29 mouse cellular contexts compared by ENCODE assay signal in the genomic region with DNA sequence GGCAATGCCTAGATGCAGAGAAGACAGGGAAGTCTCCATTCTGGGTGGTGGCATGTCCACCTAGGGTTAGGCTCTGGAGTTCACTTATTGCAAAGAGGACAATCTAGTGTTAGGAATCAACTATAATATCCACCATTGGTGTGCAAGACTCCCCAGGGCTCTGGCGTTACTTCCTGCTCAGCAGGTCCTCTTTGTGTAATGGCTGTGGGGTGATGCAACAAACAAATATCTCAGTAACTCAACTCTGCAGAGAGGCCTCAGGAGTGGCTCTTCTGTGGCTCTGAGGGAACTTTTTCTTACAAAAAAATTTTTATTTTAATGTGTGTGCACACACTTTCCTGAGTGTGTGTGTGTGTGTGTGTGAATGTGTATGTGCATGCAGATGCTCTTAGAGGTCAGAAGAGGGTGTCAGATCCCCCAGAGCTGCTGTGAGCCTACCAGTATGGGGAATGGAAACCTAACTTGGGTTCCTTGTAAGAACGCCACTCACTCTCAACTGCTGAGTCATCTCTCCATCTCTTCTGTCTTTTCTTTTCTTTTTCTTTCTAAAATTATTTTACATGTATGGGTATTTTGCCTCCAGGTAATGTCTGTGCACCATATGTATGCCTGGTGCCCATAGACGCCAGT. TPM values are rescaled to one million over a fixed set of nuclear protein-coding genes. Genes with fewer than 3 reads are reported as not detected.
DNase-seq lines count a peak whose midpoint lies in the region; ATAC-seq and TF ChIP-seq lines count a peak whose summit lies in the region.
"Had no signal": no experiment of that assay in that cellular context is flagged by ENCODE, and none has a peak within 500 bp of the region (broad histone marks: within the 10 kb centered on the region; RNA-seq: fewer than 3 reads in every experiment).

No protein-coding gene starts in this region.

- H3K9ac ChIP-seq in lung, postnatal 0 days (replicated peaks; ENCODE audit: low read depth), result no peak overlapping the region
- H3K9ac ChIP-seq in forebrain, embryonic 11.5 days (ENCODE audit: low read length), result no peak overlapping the region
- H3K9ac ChIP-seq: embryonic facial prominence, embryonic 12.5 days; heart, embryonic 15.5 days; intestine, embryonic 15.5 days; limb, embryonic 15.5 days; lung, embryonic 14.5 days; midbrain, embryonic 12.5 days had no signal

- DNase-seq in lung, postnatal 0 days (ENCODE audit: low spot score), result peak; percentile 66
- no peak for DNase-seq in lung, adult 2 months
- DNase-seq in spleen, postnatal 4 days (ENCODE audit: low spot score in 2 of 2), result no peak
- no peak for DNase-seq in forebrain, embryonic 11.5 days (ENCODE audit: low spot score)
- no peak for DNase-seq in urinary bladder, postnatal 4 days (ENCODE audit: low spot score in 2 of 2)
- DNase-seq: adrenal gland, adult 8-10 months; cerebellum, adult 11-12 months; cerebellum, adult 9-11 months; embryo, embryonic 11 days; kidney, adult 2 months; kidney, postnatal 4 days; layer of hippocampus, postnatal 36 days; lung, embryonic 14.5 days; right cerebral cortex, postnatal 4 days had no signal

- no peak overlapping the region for H3K4me2 ChIP-seq in lung, postnatal 0 days (replicated peaks; ENCODE audit: low read depth, low read length)
- no peak overlapping the region for H3K4me2 ChIP-seq in forebrain, embryonic 11.5 days (ENCODE audit: low read depth, low read length, severe bottlenecking)
- H3K4me2 ChIP-seq: embryonic facial prominence, embryonic 12.5 days; heart, embryonic 15.5 days; intestine, embryonic 15.5 days; limb, embryonic 15.5 days; lung, embryonic 14.5 days; midbrain, embryonic 12.5 days had no signal

- TF ChIP-seq EP300 in lung, postnatal 0 days (IDR thresholded peaks at IDR 0.05), result no peak

- no peaks in the 10 kb centered on the region for H3K36me3 ChIP-seq in lung, postnatal 0 days (ENCODE audit: insufficient read depth, low read length)
- H3K36me3 ChIP-seq in forebrain, embryonic 11.5 days (ENCODE audit: control insufficient read depth, insufficient read depth, low read length), result no peaks in the 10 kb centered on the region
- H3K36me3 ChIP-seq: embryonic facial prominence, embryonic 12.5 days; forebrain, embryonic 10.5 days; G1E; heart, embryonic 10.5 days; heart, embryonic 15.5 days; intestine, embryonic 15.5 days; limb, embryonic 10.5 days; limb, embryonic 15.5 days; midbrain, embryonic 12.5 days had no signal

- no peak for TF ChIP-seq POLR2A in lung, adult 2 months (IDR thresholded peaks at IDR 0.05; ENCODE audit: borderline replicate concordance, extremely low read depth, low read depth, low read length)
- TF ChIP-seq POLR2A in bone marrow macrophage, adult 2 months (IDR thresholded peaks at IDR 0.05; ENCODE audit: borderline replicate concordance, low read depth, low read length), result no peak

- ATAC-seq in lung, postnatal 0 days, result peak; percentile 47; the same call in 1 of the 2 replicates
- ATAC-seq in granulocyte monocyte progenitor cell, adult 5-6 weeks (replicated peaks; ENCODE audit: poor library complexity, severe bottlenecking), result peak; percentile 97
- 0 out of 2 replicates have a peak, but pooled peaks have one; percentile 36 for ATAC-seq in neutrophil, adult 5-6 weeks (ENCODE audit: extremely low read depth, insufficient number of reproducible peaks, low FRiP score, poor library complexity, severe bottlenecking)
- no peak for ATAC-seq in forebrain, embryonic 11.5 days (replicated peaks; ENCODE audit: low FRiP score)
- ATAC-seq: forebrain, embryonic 16.5 days; hindbrain, embryonic 16.5 days; intestine, embryonic 15.5 days had no signal

- no peaks in the 10 kb centered on the region for H3K27me3 ChIP-seq in lung, postnatal 0 days (replicated peaks; ENCODE audit: insufficient read depth, low read length)
- H3K27me3 ChIP-seq in forebrain, embryonic 11.5 days (ENCODE audit: control insufficient read depth, insufficient read depth, low read length), result no peaks in the 10 kb centered on the region
- H3K27me3 ChIP-seq: embryonic facial prominence, embryonic 12.5 days; heart, embryonic 15.5 days; intestine, embryonic 15.5 days; limb, embryonic 15.5 days; megakaryocyte, embryonic 14.5 days; midbrain, embryonic 12.5 days had no signal

- no peak overlapping the region for H3K4me3 ChIP-seq in lung, postnatal 0 days (ENCODE audit: low read depth, low read length)
- no peak overlapping the region for H3K4me3 ChIP-seq in lung, adult 2 months (replicated peaks; ENCODE audit: extremely low read depth, low read depth, low read length)
- H3K4me3 ChIP-seq in bone marrow macrophage, adult 2 months (ENCODE audit: insufficient read depth, low read length), result no peak overlapping the region
- no peak overlapping the region for H3K4me3 ChIP-seq in forebrain, embryonic 11.5 days (ENCODE audit: low read depth, low read length)
- H3K4me3 ChIP-seq: embryonic facial prominence, embryonic 12.5 days; forebrain, embryonic 10.5 days; heart, embryonic 10.5 days; heart, embryonic 15.5 days; intestine, embryonic 15.5 days; limb, embryonic 10.5 days; limb, embryonic 15.5 days; midbrain, embryonic 12.5 days had no signal

- peak overlapping the region; percentile 28; the same call in 1 of the 2 replicates for H3K27ac ChIP-seq in lung, postnatal 0 days (ENCODE audit: low read length)
- H3K27ac ChIP-seq in bone marrow macrophage, adult 2 months (ENCODE audit: insufficient read depth, low read depth, low read length), result peak overlapping the region; percentile 45
- H3K27ac ChIP-seq in forebrain, embryonic 11.5 days (ENCODE audit: low read depth, low read length), result no peak overlapping the region
- H3K27ac ChIP-seq: embryonic facial prominence, embryonic 12.5 days; forebrain, embryonic 10.5 days; heart, embryonic 10.5 days; heart, embryonic 15.5 days; intestine, embryonic 15.5 days; limb, embryonic 10.5 days; limb, embryonic 15.5 days; midbrain, embryonic 12.5 days had no signal

- 79% methylated on average over 3 of the region's 3 CpGs for WGBS in lung, postnatal 0 days
- WGBS in lung, adult 2 months, result 80% methylated on average over 3 of the region's 3 CpGs
- 87% methylated on average over 3 of the region's 3 CpGs for WGBS in forebrain, embryonic 11.5 days

- no peaks in the 10 kb centered on the region for H3K9me3 ChIP-seq in lung, postnatal 0 days (ENCODE audit: low read length)
- H3K9me3 ChIP-seq in forebrain, embryonic 11.5 days (ENCODE audit: control insufficient read depth, low read length), result no peaks in the 10 kb centered on the region
- H3K9me3 ChIP-seq: embryonic facial prominence, embryonic 12.5 days; forebrain, embryonic 10.5 days; G1E; heart, embryonic 10.5 days; heart, embryonic 15.5 days; intestine, embryonic 15.5 days; limb, embryonic 10.5 days; limb, embryonic 15.5 days; midbrain, embryonic 12.5 days had no signal

- no peak for TF ChIP-seq CTCF in lung, postnatal 0 days (IDR thresholded peaks at IDR 0.05)
- TF ChIP-seq CTCF in lung, adult 2 months (IDR thresholded peaks at IDR 0.05; ENCODE audit: insufficient read depth, low read length), result no peak
- no peak for TF ChIP-seq CTCF in bone marrow macrophage, adult 2 months (IDR thresholded peaks at IDR 0.05; ENCODE audit: low read depth, low read length)

- peaks cover 4% of the 10 kb centered on the region; the same call in 1 of the 2 replicates for H3K4me1 ChIP-seq in lung, postnatal 0 days (ENCODE audit: insufficient read depth, low read depth, low read length)
- peaks cover 4% of the 10 kb centered on the region; the same call in 1 of the 2 replicates for H3K4me1 ChIP-seq in lung, adult 2 months (ENCODE audit: control insufficient read depth, insufficient read depth, low read length)
- H3K4me1 ChIP-seq in bone marrow macrophage, adult 2 months (ENCODE audit: control insufficient read depth, insufficient read depth, low read length), result peaks cover 18% of the 10 kb centered on the region
- H3K4me1 ChIP-seq in forebrain, embryonic 11.5 days (replicated peaks; ENCODE audit: control insufficient read depth, insufficient read depth, low read length), result no peaks in the 10 kb centered on the region
- H3K4me1 ChIP-seq: embryonic facial prominence, embryonic 12.5 days; forebrain, embryonic 10.5 days; heart, embryonic 10.5 days; intestine, embryonic 15.5 days; limb, embryonic 10.5 days; midbrain, embryonic 12.5 days had no signal

RNA-seq across cellular contexts. Expression of a gene that starts 9.9 kb away (rescaled TPM):
- polyA plus RNA-seq in lung, postnatal 0 days (2015; fragmentation: Nextera tagmentation; extraction: Ambion mirVana), result 15.6 and 20.2 TPM in 2 replicates
- 19.6 and 20.4 TPM in 2 replicates for polyA plus RNA-seq in lung, adult 2 months (2012; rRNA removed)
- polyA plus RNA-seq in bone marrow macrophage, adult 2 months (2012; ENCODE audit: insufficient read depth, insufficient read length, missing spikeins), result 16.3 TPM in 2 replicates
- 12.2 and 26.1 TPM in 2 replicates for total RNA-seq in granulocyte monocyte progenitor cell, adult 5-6 weeks (2014; fragmentation: Nextera tagmentation)
- 40.2 and 40.9 TPM in 2 replicates for total RNA-seq in granulocyte monocyte progenitor cell, adult 5-6 weeks (2017)
- total RNA-seq in neutrophil, adult 5-6 weeks (2017), result 9.9 and 10.4 TPM in 2 replicates
- 22.9 and 26.5 TPM in 2 replicates for polyA plus RNA-seq in forebrain, embryonic 11.5 days (2014; fragmentation: Nextera tagmentation; extraction: Ambion mirVana)

RNA-seq across cellular contexts. Expression of a gene that starts 12.4 kb away (rescaled TPM):
- 42.6 and 45.5 TPM in 2 replicates for polyA plus RNA-seq in lung, postnatal 0 days (2015; fragmentation: Nextera tagmentation; extraction: Ambion mirVana)
- 46.3 and 58.1 TPM in 2 replicates for polyA plus RNA-seq in lung, adult 2 months (2012; rRNA removed)
- polyA plus RNA-seq in bone marrow macrophage, adult 2 months (2012; ENCODE audit: insufficient read depth, insufficient read length, missing spikeins), result 103 and 114 TPM in 2 replicates
- 18.9 and 21.0 TPM in 2 replicates for total RNA-seq in granulocyte monocyte progenitor cell, adult 5-6 weeks (2014; fragmentation: Nextera tagmentation)
- 20.2 and 28.4 TPM in 2 replicates for total RNA-seq in granulocyte monocyte progenitor cell, adult 5-6 weeks (2017)
- 32.4 and 35.7 TPM in 2 replicates for total RNA-seq in neutrophil, adult 5-6 weeks (2017)
- 104 and 106 TPM in 2 replicates for polyA plus RNA-seq in forebrain, embryonic 11.5 days (2014; fragmentation: Nextera tagmentation; extraction: Ambion mirVana)
